Mouse (Mus musculus) embryonic facial prominence, embryonic 11.5 days (tissue): ENCODE data around the gene Slc32a1. TPM values are rescaled to one million over a fixed set of nuclear protein-coding genes. Genes with fewer than 3 reads are reported as not detected.

Experiments used
- ATAC-seq: fragments of 200-750 bp; cut with Nextera tagmentation; replicated peaks from 2 replicates; pipeline ENCODE4 v1.8.0; 2017; ENCODE audit warnings: low read depth; ENCODE audit not compliant: insufficient number of reproducible peaks, low FRiP score, low TSS enrichment
- DNase-seq: peaks from one replicate; pipeline ENCODE4 v3.0.0-alpha.2; 2015; ENCODE audit warnings: low spot score
- H3K27ac ChIP-seq: fragments of 300-500 bp; sonication (generic); replicated peaks from 2 replicates; pipeline ENCODE4 v1.5.1; 2014; ENCODE audit warnings: mild to moderate bottlenecking, low read depth, low read length, control low read depth
- H3K27me3 ChIP-seq: fragments of 300-500 bp; sonication (generic); 2 replicates; pipeline ENCODE4 v1.6.1; 2014; ENCODE audit warnings: mild to moderate bottlenecking, low read length, moderate library complexity, mixed read lengths; ENCODE audit not compliant: control insufficient read depth, insufficient read depth
- H3K36me3 ChIP-seq: fragments of 300-500 bp; sonication (generic); replicated peaks from 2 replicates; pipeline ENCODE4 v1.6.1; 2014; ENCODE audit warnings: low read depth, mild to moderate bottlenecking, low read length, moderate library complexity, mixed read lengths; ENCODE audit not compliant: control insufficient read depth, insufficient read depth
- H3K4me1 ChIP-seq: fragments of 300-500 bp; sonication (generic); 2 replicates; pipeline ENCODE4 v1.6.1; 2014; ENCODE audit warnings: low read length, mixed read lengths; ENCODE audit not compliant: control insufficient read depth, insufficient read depth
- H3K4me2 ChIP-seq: fragments of 300-500 bp; sonication (generic); 2 replicates; pipeline ENCODE4 v1.6.1; 2014; ENCODE audit warnings: low read depth, mild to moderate bottlenecking, control low read depth, low read length, moderate library complexity
- H3K4me3 ChIP-seq: fragments of 300-500 bp; sonication (generic); 2 replicates; pipeline ENCODE4 v1.5.1; 2014; ENCODE audit warnings: low read depth, low read length, control low read depth
- H3K9ac ChIP-seq: fragments of 300-500 bp; sonication (generic); replicated peaks from 2 replicates; pipeline ENCODE4 v1.6.1; 2014; ENCODE audit warnings: mild to moderate bottlenecking, control low read depth, low read length
- H3K9me3 ChIP-seq: fragments of 300-500 bp; sonication (generic); replicated peaks from 2 replicates; pipeline ENCODE4 v1.6.1; 2016; ENCODE audit warnings: mild to moderate bottlenecking, low read length, inconsistent platforms, mixed read lengths; ENCODE audit not compliant: control insufficient read depth
- WGBS: fragments of 180-500 bp; shearing (Covaris S2); extraction: QIAGEN DNeasy Blood & Tissue Kit; methylation state at CpG from one replicate; pipeline ENCODE4 v1.1.7; 2014; 5-methylcytosine and 5-hydroxymethylcytosine counted together
- polyA plus RNA-seq: library from polyadenylated mRNA; unstranded; fragments of >200 nt; fragmentation: Nextera tagmentation; extraction: Ambion mirVana; gene quantifications from 2 replicates; pipeline ENCODE4 v1.2.1, GENCODE M21; 2014

Slc32a1 gene
- polyA plus RNA-seq, 1 experiment from 2014 or later: 0.27 TPM

- Histone ChIP-seq H3K27ac (no peak overlapping the region), H3K9me3 (no peaks in the 10 kb centered on the region), H3K9ac (no peak overlapping the region), H3K36me3 (peaks cover 9% of the 10 kb centered on the region), H3K27me3 (no peaks in the 10 kb centered on the region), H3K4me3 (no peak overlapping the region), H3K4me1 (peaks cover 5% of the 10 kb centered on the region; the same call in 1 of the 2 replicates), H3K4me2 (no peak overlapping the region)
- DNase-seq: peak; percentile 33
- ATAC-seq: no peak
- 75% methylated on average over 3 of the region's 3 CpGs for WGBS
Measured at GRCm38 (mm10) chr2:158628858-158629257, 18.3 kb downstream of the Slc32a1 start.

- Histone ChIP-seq H3K4me2 (no peak overlapping the region), H3K27ac (no peak overlapping the region), H3K9ac (no peak overlapping the region), H3K36me3 (peaks cover 10% of the 10 kb centered on the region), H3K4me3 (no peak overlapping the region), H3K27me3 (no peaks in the 10 kb centered on the region), H3K4me1 (peaks cover 5% of the 10 kb centered on the region; the same call in 1 of the 2 replicates), H3K9me3 (no peaks in the 10 kb centered on the region)
- 86% methylated on average over 1 of the region's 1 CpGs for WGBS
- peak; percentile 65 for DNase-seq
- no peak for ATAC-seq
Measured at GRCm38 (mm10) chr2:158629414-158629813, 18.8 kb downstream of the Slc32a1 start.

- no peaks in the 10 kb centered on the region for H3K9me3 ChIP-seq
- 78% methylated on average over 5 of the region's 5 CpGs for WGBS
- H3K36me3 ChIP-seq: peaks cover 11% of the 10 kb centered on the region
- ATAC-seq (no peak), DNase-seq (no peak)
- H3K4me2 ChIP-seq: no peak overlapping the region
- H3K4me1 ChIP-seq: no peaks in the 10 kb centered on the region
- no peak overlapping the region for H3K9ac ChIP-seq
- no peaks in the 10 kb centered on the region for H3K27me3 ChIP-seq
- no peak overlapping the region for H3K27ac ChIP-seq
- H3K4me3 ChIP-seq: no peak overlapping the region
Measured at GRCm38 (mm10) chr2:158631873-158632272, 21.3 kb downstream of the Slc32a1 start.

- Histone ChIP-seq H3K27me3 (no peaks in the 10 kb centered on the region), H3K4me2 (no peak overlapping the region), H3K36me3 (peaks cover 8% of the 10 kb centered on the region), H3K9ac (no peak overlapping the region), H3K9me3 (no peaks in the 10 kb centered on the region), H3K27ac (no peak overlapping the region), H3K4me1 (no peaks in the 10 kb centered on the region), H3K4me3 (no peak overlapping the region)
- ATAC-seq (no peak), DNase-seq (peak; percentile 79)
- WGBS: 27% methylated on average over 2 of the region's 2 CpGs
Measured at GRCm38 (mm10) chr2:158641869-158642268, 31.3 kb downstream of the Slc32a1 start.

- H3K27me3 ChIP-seq: no peaks in the 10 kb centered on the region
- 96% methylated on average over 2 of the region's 2 CpGs for WGBS
- no peaks in the 10 kb centered on the region for H3K4me1 ChIP-seq
- ATAC-seq (no peak), DNase-seq (no peak)
- no peak overlapping the region for H3K27ac ChIP-seq
- H3K4me3 ChIP-seq: no peak overlapping the region
- H3K36me3 ChIP-seq: peaks cover 6% of the 10 kb centered on the region
- H3K4me2 ChIP-seq: no peak overlapping the region
- no peak overlapping the region for H3K9ac ChIP-seq
- H3K9me3 ChIP-seq: no peaks in the 10 kb centered on the region
Measured at GRCm38 (mm10) chr2:158642587-158642986, 32.0 kb downstream of the Slc32a1 start.

- 89% methylated on average over 3 of the region's 3 CpGs for WGBS
- no peak for ATAC-seq
Measured at GRCm38 (mm10) chr2:158643791-158644190, 33.2 kb downstream of the Slc32a1 start.

GRCm38 (mm10) chr2:158651159-158651908 is 40.8 kb downstream of the Slc32a1 start:
- Histone ChIP-seq H3K36me3 (no peaks in the 10 kb centered on the region), H3K27me3 (no peaks in the 10 kb centered on the region), H3K9me3 (no peaks in the 10 kb centered on the region), H3K27ac (no peak overlapping the region), H3K4me2 (no peak overlapping the region), H3K9ac (no peak overlapping the region), H3K4me1 (no peaks in the 10 kb centered on the region), H3K4me3 (no peak overlapping the region)
- no peak for DNase-seq
- WGBS: 61% methylated on average over 7 of the region's 7 CpGs
- ATAC-seq: no peak

More at GRCm38 (mm10) chr2:158643791-158644190, 33.2 kb downstream of the Slc32a1 start:
- Histone ChIP-seq H3K9me3 (no peaks in the 10 kb centered on the region), H3K4me2 (no peak overlapping the region), H3K9ac (no peak overlapping the region), H3K27ac (no peak overlapping the region), H3K36me3 (peaks cover 1% of the 10 kb centered on the region), H3K4me1 (no peaks in the 10 kb centered on the region), H3K27me3 (no peaks in the 10 kb centered on the region), H3K4me3 (no peak overlapping the region)
- DNase-seq: no peak

GRCm38 (mm10) chr2:158652985-158653384 is 42.4 kb downstream of the Slc32a1 start:
- peak; percentile 82 for DNase-seq
- 12% methylated on average over 4 of the region's 4 CpGs for WGBS
- no peaks in the 10 kb centered on the region for H3K36me3 ChIP-seq
- no peak overlapping the region for H3K27ac ChIP-seq
- H3K4me1 ChIP-seq: no peaks in the 10 kb centered on the region
- ATAC-seq: 0 out of 2 replicates have a peak, but pooled peaks have one; percentile 45
- H3K4me2 ChIP-seq: no peak overlapping the region
- no peaks in the 10 kb centered on the region for H3K27me3 ChIP-seq
- no peak overlapping the region for H3K4me3 ChIP-seq
- H3K9ac ChIP-seq: no peak overlapping the region
- H3K9me3 ChIP-seq: no peaks in the 10 kb centered on the region
